Mouse (Mus musculus) G1E (cell line): Measurements from ENCODE around the gene Phrf1. TPM values are rescaled to one million over a fixed set of nuclear protein-coding genes. Genes with fewer than 3 reads are reported as not detected.

ENCODE experiments used
- ATAC-seq: 2 replicates; pipeline ENCODE4 v1.8.0; 2016; ENCODE audit warnings: mild to moderate bottlenecking; ENCODE audit not compliant: insufficient number of reproducible peaks, poor library complexity, low FRiP score, severe bottlenecking; ENCODE audit errors: extremely low read depth
- DNase-seq: peaks from one replicate; pipeline ENCODE4 v3.0.0; 2012; ENCODE audit warnings: low spot score
- H3K27me3 ChIP-seq: 2 replicates; pipeline ENCODE4 v1.6.1; 2012; ENCODE audit warnings: mild to moderate bottlenecking, low read length, inconsistent platforms; ENCODE audit not compliant: insufficient read depth
- H3K36me3 ChIP-seq: replicated peaks from 2 replicates; pipeline ENCODE3; 2012; ENCODE audit warnings: mild to moderate bottlenecking, inconsistent platforms
- H3K4me1 ChIP-seq: 2 replicates; pipeline ENCODE4 v1.6.1; 2012; ENCODE audit warnings: low read depth, low read length, inconsistent platforms, mixed read lengths; ENCODE audit not compliant: insufficient read depth
- H3K4me3 ChIP-seq: 2 replicates; pipeline ENCODE4 v1.5.1; 2012; ENCODE audit warnings: low read depth, mild to moderate bottlenecking, inconsistent platforms, low read length, moderate library complexity, mixed read lengths
- H3K9me3 ChIP-seq: replicated peaks from 2 replicates; pipeline ENCODE4 v1.6.1; 2012; ENCODE audit warnings: inconsistent platforms
- CTCF ChIP-seq: IDR thresholded peaks from 2 replicates; pipeline ENCODE4 v1.5.1; 2012; ENCODE audit warnings: low read depth, low read length, inconsistent platforms, mixed read lengths
- GATA1 ChIP-seq: IDR thresholded peaks from 2 replicates; pipeline ENCODE4 v1.6.1; 2012; ENCODE audit warnings: borderline replicate concordance, low read length, inconsistent platforms, mixed read lengths
- GATA2 ChIP-seq: IDR thresholded peaks from 2 replicates; pipeline ENCODE4 v1.6.1; 2012; ENCODE audit warnings: low read depth, low read length, inconsistent platforms, borderline replicate concordance
- POLR2AphosphoS5 ChIP-seq: IDR thresholded peaks from 2 replicates; pipeline ENCODE4 v1.6.1; 2012; ENCODE audit warnings: low read depth, low read length, inconsistent platforms; ENCODE audit not compliant: insufficient replicate concordance
- TAL1 ChIP-seq: conservative IDR thresholded peaks from 2 replicates; pipeline ENCODE4 v1.6.1; 2012; ENCODE audit warnings: low read depth, low read length, inconsistent platforms, mixed read lengths
- polyA plus RNA-seq: library from polyadenylated mRNA; stranded (reverse); fragments of >175 nt; gene quantifications from 2 replicates; pipeline ENCODE4 v1.2.3, GENCODE M21; 2012
- total RNA-seq, 2 experiments: library from RNA; stranded (forward) in 1 of 2; stranded (reverse) in 1 of 2; fragments of 200-1000 nt in 1 of 2; fragments of >200 nt in 1 of 2; fragmentation: Nextera tagmentation in 1 of 2; gene quantifications; 2 replicates each; pipeline ENCODE4 v1.2.3; 2014 to 2017

Gene Phrf1
- total and polyA plus RNA-seq, 3 experiments = 61.4 to 173 (median 77.4) TPM

DNA sequence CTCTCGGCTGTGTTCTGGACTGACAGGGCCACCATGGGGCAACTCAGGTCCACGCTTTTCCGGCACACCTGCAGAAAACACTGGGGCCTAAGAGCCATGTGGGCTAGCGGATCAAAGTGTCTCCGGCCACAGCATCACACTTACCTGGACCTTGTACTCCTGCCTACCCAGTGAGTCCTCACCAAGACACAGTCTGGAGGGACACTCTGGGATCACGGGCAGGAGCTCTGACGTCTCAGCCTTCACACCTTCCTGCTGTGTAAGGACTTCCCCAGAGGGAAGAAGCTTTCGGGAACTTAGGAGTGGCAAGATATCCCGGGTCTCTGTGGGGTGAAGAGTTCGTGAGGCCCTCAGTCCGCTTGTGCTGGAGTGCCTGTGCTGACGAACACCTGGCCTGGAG lies 18.4 kb upstream of the Phrf1 start:
- H3K9me3 ChIP-seq = no peaks in the 10 kb centered on the region
- ATAC-seq = no peak
- H3K36me3 ChIP-seq = no peaks in the 10 kb centered on the region
- no peak for DNase-seq
- H3K4me1 ChIP-seq = peaks cover 16% of the 10 kb centered on the region
- no peak for TF ChIP-seq GATA1
- TF ChIP-seq TAL1 = no peak
- no peak for TF ChIP-seq CTCF
- no peak for TF ChIP-seq POLR2AphosphoS5
- TF ChIP-seq GATA2 = no peak
- H3K27me3 ChIP-seq = peaks cover 80% of the 10 kb centered on the region
- H3K4me3 ChIP-seq = no peak overlapping the region

DNA sequence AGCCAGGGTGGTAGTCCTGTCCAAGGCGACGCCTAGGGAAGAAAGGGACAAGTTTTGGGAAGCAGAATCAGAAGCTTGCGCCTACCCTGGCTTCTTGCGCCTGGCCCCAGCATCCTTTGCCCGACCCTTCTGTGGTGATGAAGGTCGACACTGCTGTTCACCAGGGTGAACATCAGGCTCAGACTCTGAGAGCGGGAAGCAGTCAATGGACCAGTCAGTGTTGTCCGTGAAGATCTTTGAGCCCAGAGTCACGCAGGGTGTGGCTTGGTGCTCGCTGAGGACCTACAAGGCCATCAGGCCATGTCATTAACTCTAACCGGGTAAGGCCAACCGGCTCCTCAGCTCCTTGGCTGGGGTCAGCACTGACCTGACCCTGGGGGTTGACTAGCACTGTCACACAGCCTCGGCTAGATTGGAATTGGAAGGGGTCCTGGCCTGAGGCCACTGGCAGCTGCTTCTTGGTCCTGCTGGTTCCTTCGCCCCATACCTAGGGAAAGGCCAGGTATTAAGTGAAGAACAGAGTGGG lies 17.9 kb upstream of the Phrf1 start:
- no peak for ATAC-seq
- Histone ChIP-seq H3K4me3 (no peak overlapping the region), H3K9me3 (no peaks in the 10 kb centered on the region), H3K36me3 (no peaks in the 10 kb centered on the region), H3K27me3 (peaks cover 75% of the 10 kb centered on the region), H3K4me1 (peaks cover 20% of the 10 kb centered on the region)
- no peak for DNase-seq
- no peak for TF ChIP-seq POLR2AphosphoS5
- TF ChIP-seq GATA2 = no peak
- TF ChIP-seq TAL1 = no peak
- no peak for TF ChIP-seq GATA1
- TF ChIP-seq CTCF = no peak

DNA sequence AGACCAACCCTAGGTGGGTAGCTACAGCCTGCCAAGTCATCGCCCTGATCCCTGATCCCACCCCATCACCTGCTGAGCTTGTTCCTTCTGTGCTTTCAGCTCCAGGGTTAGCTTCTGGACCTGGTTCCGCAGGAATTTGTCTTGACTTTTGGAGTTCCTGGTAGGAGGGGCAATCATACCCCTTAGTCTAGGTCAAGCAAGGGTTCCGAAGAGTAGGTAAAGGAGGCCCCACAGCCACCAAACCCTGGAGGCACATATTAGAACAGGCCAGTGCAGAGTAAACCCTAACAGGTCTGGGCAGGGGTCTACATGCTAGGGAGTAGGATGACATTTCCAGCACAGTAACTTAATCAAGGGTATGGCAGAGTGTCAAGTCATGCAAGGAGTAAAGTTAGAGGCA lies 15.5 kb upstream of the Phrf1 start:
- Histone ChIP-seq H3K4me1 (peaks cover 45% of the 10 kb centered on the region), H3K9me3 (no peaks in the 10 kb centered on the region), H3K4me3 (no peak overlapping the region), H3K36me3 (peaks cover 18% of the 10 kb centered on the region), H3K27me3 (peaks cover 56% of the 10 kb centered on the region)
- DNase-seq (no peak), ATAC-seq (no peak)
- TF ChIP-seq CTCF (no peak), GATA2 (no peak), GATA1 (no peak), TAL1 (no peak), POLR2AphosphoS5 (no peak)

GRCm38 (mm10) chr7:141213605-141214235 lies 14.9 kb upstream of the Phrf1 start, which contains the start of gene Lmntd2:
TSS of gene Lmntd2 (minus strand) at chr7:141214080.
- DNase-seq (no peak), ATAC-seq (no peak)
- Histone ChIP-seq H3K36me3 (peaks cover 24% of the 10 kb centered on the region), H3K4me3 (peak within 1 kb of the TSS; percentile 80), H3K9me3 (no peaks in the 10 kb centered on the region), H3K27me3 (peaks cover 50% of the 10 kb centered on the region), H3K4me1 (peaks cover 51% of the 10 kb centered on the region)
- no peak for TF ChIP-seq GATA2
- no peak for TF ChIP-seq POLR2AphosphoS5
- no peak for TF ChIP-seq CTCF
- TF ChIP-seq TAL1 = no peak
- no peak for TF ChIP-seq GATA1

GRCm38 (mm10) chr7:141214310-141214709 lies 14.3 kb upstream of the Phrf1 start:
- DNase-seq = no peak
- Histone ChIP-seq H3K9me3 (no peaks in the 10 kb centered on the region), H3K27me3 (peaks cover 45% of the 10 kb centered on the region), H3K4me1 (peaks cover 57% of the 10 kb centered on the region), H3K4me3 (no peak overlapping the region), H3K36me3 (peaks cover 29% of the 10 kb centered on the region)
- TF ChIP-seq POLR2AphosphoS5 = no peak
- TF ChIP-seq GATA2 = no peak
- TF ChIP-seq CTCF = no peak
- no peak for TF ChIP-seq TAL1
- no peak for TF ChIP-seq GATA1
- ATAC-seq = no peak

GRCm38 (mm10) chr7:141215101-141215879 lies 13.3 kb upstream of the Phrf1 start, which contains the start of gene Rassf7:
TSS of gene Rassf7 (plus strand) at chr7:141215860.
- no peaks in the 10 kb centered on the region for H3K9me3 ChIP-seq
- peak; percentile 96 for DNase-seq
- peaks cover 66% of the 10 kb centered on the region for H3K4me1 ChIP-seq
- peaks cover 39% of the 10 kb centered on the region for H3K36me3 ChIP-seq
- TF ChIP-seq POLR2AphosphoS5 (no peak; the same call in 1 of the 2 replicates), TAL1 (no peak), GATA1 (no peak), GATA2 (no peak), CTCF (no peak)
- ATAC-seq = peak; percentile 99
- peak within 1 kb of the TSS; percentile 80 for H3K4me3 ChIP-seq
- peaks cover 35% of the 10 kb centered on the region for H3K27me3 ChIP-seq
